Mouse (Mus musculus): ENCODE results near the gene Dlgap1.

The Dlgap1 gene

GRCm38 (mm10) chr17:70172500-70173036 lies 203.7 kb downstream of the Dlgap1 start:
- DNase-seq (ENCODE audit: low read depth, low spot score): no peak

- no peak for DNase-seq (ENCODE audit: low read depth, low spot score)
These were observed 205.0 kb downstream of the Dlgap1 start for GRCm38 (mm10) chr17:70173916-70174315.

GRCm38 (mm10) chr17:70191228-70191627 lies 222.4 kb downstream of the Dlgap1 start:
- no peak for DNase-seq (ENCODE audit: low read depth, low spot score)

GRCm38 (mm10) chr17:70222891-70223290 lies 254.0 kb downstream of the Dlgap1 start:
- no peak for DNase-seq (ENCODE audit: low read depth, low spot score)

- no peak for DNase-seq (ENCODE audit: low read depth, low spot score)
These were observed 278.5 kb downstream of the Dlgap1 start for GRCm38 (mm10) chr17:70247342-70247741.

GRCm38 (mm10) chr17:70248250-70248649 lies 279.4 kb downstream of the Dlgap1 start:
- DNase-seq (ENCODE audit: low read depth, low spot score): no peak

- DNase-seq (ENCODE audit: low read depth, low spot score): no peak
These were observed 283.6 kb downstream of the Dlgap1 start for GRCm38 (mm10) chr17:70252476-70252875.

GRCm38 (mm10) chr17:70256371-70256770 lies 287.5 kb downstream of the Dlgap1 start:
- DNase-seq (ENCODE audit: low read depth, low spot score): no peak

GRCm38 (mm10) chr17:70263156-70263555 lies 294.3 kb downstream of the Dlgap1 start:
- DNase-seq (ENCODE audit: low read depth, low spot score): no peak

GRCm38 (mm10) chr17:70272125-70272524 lies 303.3 kb downstream of the Dlgap1 start:
- DNase-seq (ENCODE audit: low read depth, low spot score): no peak

GRCm38 (mm10) chr17:70287708-70288107 lies 318.8 kb downstream of the Dlgap1 start:
- DNase-seq (ENCODE audit: low read depth, low spot score): no peak

GRCm38 (mm10) chr17:70294106-70294505 lies 325.2 kb downstream of the Dlgap1 start:
- no peak for DNase-seq (ENCODE audit: low read depth, low spot score)

GRCm38 (mm10) chr17:70301941-70302478 lies 333.1 kb downstream of the Dlgap1 start:
- DNase-seq (ENCODE audit: low read depth, low spot score): no peak

- no peak for DNase-seq (ENCODE audit: low read depth, low spot score)
These were observed 333.8 kb downstream of the Dlgap1 start for GRCm38 (mm10) chr17:70302656-70303055.

- DNase-seq (ENCODE audit: low read depth, low spot score): no peak
These were observed 336.1 kb downstream of the Dlgap1 start for GRCm38 (mm10) chr17:70305021-70305420.

GRCm38 (mm10) chr17:70307418-70308176 lies 338.7 kb downstream of the Dlgap1 start:
- DNase-seq (ENCODE audit: low read depth, low spot score): no peak

- no peak for DNase-seq (ENCODE audit: low read depth, low spot score)
These were observed 339.7 kb downstream of the Dlgap1 start for GRCm38 (mm10) chr17:70308364-70309231.

GRCm38 (mm10) chr17:70316327-70316726 lies 347.5 kb downstream of the Dlgap1 start:
- no peak for DNase-seq (ENCODE audit: low read depth, low spot score)

GRCm38 (mm10) chr17:70317779-70318178 lies 348.9 kb downstream of the Dlgap1 start:
- no peak for DNase-seq (ENCODE audit: low read depth, low spot score)

- no peak for DNase-seq (ENCODE audit: low read depth, low spot score)
These were observed 353.1 kb downstream of the Dlgap1 start for GRCm38 (mm10) chr17:70321976-70322375.

GRCm38 (mm10) chr17:70333440-70333839 lies 364.6 kb downstream of the Dlgap1 start:
- DNase-seq (ENCODE audit: low read depth, low spot score): no peak

GRCm38 (mm10) chr17:70334171-70334570 lies 365.3 kb downstream of the Dlgap1 start:
- no peak for DNase-seq (ENCODE audit: low read depth, low spot score)

Measured in 3T3-L1 (cell line).